Mouse (Mus musculus) retina, postnatal 7 days (tissue): ENCODE data around the gene Nbea.

Experiments used
- DNase-seq: peaks from one replicate; pipeline ENCODE4 v3.0.0-alpha.2; 2012; ENCODE audit warnings: low read depth, low spot score

Nbea gene

DNA sequence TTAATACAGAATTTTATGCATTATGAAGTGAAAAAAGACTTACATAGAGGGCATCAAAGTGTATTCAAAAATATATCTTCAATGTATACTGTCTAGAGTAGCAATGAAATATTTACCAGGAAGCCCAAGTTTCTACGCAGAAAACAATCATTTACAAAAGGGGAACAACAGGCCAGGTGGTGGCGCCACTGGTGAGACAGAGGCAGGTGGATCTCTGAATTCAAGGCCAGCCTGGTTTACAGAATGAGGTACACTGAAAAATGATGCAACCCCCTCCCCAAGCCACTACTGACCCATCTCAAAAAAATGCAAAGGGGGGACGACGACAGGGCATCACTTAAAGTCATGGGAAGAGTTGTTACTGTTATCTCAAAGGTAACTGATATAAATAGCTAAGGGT is 430.9 kb downstream of the Nbea start:
- no peak for DNase-seq

DNA sequence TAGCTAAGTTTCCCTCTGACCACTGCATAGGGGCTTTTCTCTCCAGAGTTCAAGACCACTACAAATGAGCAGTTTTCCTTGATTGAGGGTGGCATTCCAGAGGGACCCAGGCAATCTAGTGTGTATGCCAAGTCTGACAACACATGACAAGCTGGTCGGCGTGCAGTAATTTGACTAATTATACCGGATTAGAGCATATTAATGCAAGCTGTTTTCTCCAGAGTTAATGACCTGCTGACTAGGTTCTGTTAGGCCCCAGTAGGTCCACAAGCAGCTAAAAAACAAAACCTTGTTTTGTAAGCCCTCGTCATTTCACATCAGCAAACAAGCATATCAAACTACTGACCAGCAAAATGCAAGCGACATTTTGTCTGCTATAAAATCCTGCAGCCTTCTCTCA is 432.1 kb downstream of the Nbea start:
- DNase-seq = no peak

DNA sequence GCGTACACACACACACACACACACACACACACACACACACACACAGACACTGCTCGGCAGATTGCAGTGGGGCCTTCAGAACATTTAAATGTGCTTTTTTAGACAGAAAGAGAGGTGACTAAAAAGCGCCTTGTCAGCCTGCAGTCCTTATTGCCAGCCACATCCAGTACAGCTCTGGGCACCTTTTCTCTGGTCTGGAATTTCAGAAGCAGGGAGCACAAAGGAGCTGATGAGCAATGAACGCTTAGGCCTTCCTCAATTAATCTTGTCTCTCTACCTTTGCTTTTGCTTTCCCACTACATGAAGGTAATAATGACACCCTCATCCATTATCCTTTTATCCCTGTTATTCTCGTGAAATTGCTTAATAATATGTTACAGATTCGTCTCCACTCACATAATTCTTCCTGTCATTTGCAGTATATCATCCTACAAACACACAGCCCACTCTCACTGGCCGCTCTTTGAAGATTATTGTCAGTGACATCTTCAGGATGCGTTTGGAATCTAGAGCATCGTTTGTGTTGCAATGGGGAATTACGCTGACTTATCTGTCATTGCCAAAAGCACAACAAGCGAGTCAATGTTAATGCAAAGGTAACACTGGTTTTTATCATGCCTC is 432.9 kb downstream of the Nbea start:
- no peak for DNase-seq

DNA sequence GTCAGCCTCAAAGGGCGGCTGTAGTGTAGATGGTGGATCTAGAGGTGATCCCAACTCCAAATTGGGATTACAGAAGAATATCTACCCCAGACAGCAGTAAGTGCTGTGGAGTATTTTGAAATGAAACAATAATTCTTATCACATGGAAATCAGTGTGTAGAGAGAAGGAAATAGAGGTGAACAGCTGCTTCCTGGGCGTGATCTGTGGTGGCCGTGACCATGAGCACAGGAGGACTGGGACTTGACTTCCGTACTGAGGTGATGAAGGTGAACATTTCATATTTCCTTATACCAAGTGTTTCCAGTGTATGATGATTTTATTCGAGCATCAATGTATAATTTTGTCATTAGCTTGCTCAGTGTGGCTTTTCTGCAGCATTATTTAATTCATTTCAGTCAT is 439.6 kb downstream of the Nbea start:
- no peak for DNase-seq

DNA sequence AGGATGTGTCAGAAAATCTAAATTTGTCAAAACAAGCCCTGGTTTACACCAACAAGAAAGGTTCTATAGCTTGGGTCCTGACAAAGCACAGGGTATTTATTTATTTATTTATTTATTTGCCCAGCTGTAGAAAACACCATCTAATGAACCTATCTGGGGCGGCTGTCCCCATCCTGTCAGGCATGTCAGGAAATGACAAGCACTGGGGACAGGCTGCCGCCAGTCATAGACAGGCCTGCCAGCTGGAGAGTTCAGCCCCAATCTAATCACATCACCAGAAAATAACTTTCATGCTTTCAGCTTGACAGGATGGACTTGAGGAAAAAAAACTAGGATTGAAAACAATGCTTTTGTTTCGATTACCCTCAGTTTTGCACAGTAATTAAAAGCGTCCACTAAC is 440.8 kb downstream of the Nbea start:
- no peak for DNase-seq

DNA sequence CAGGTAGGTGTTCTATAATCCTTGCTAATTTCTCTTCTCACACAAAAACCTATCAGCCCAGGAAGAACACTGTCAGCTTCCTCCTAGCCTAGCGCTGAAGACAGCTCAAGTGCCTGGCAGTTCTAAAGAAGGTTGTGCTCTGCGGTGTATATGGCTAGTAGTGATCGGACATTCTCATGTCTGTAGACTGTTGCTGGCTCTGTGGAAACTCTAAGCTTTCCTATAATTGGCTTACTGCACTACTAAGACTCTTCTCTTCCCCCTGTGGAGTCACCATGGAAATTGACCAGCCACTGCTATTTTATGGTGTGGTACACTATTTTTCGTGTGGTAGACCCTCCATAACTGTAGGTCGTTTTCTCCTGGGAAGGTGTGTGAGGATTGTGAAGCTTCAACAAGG is 441.3 kb downstream of the Nbea start:
- no peak for DNase-seq

DNA sequence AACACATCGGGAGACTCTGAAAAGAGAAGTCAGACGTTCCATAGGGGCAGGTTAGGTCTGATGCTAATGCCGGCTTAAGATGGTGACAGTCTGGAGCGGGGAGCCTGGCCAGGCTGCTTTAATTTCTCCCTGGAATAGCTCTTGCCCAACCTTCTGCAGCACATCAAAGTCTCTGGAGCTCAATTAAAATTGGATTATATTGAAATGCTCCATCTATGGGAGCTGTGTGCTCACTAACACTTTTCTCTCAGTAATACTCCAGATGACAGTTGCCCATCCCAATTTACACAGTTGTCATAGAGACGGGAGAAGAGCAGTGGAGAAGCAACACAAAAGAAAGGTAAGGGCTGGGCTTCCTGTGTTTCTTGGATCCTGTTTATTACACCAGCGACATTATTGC is 442.1 kb downstream of the Nbea start:
- DNase-seq = no peak

DNA sequence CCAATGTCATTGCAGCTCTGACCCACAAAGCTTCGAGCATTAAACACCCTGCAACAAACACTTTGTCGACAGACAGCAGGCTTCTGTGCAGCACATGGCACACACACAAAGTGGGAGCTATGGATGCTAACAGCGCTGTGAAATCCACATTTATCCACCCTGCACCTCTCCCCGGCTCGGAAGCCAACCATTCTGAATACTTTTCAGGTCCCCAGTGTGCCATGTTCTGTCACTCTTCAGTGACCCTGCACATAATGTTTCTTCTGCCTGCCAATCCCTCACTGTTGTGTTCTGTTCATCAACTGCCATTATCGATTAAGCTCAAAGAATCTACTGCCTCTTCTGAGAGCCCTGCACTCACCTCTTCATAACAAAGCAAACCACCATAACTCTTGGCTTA is 449.8 kb downstream of the Nbea start:
- DNase-seq = no peak

DNA sequence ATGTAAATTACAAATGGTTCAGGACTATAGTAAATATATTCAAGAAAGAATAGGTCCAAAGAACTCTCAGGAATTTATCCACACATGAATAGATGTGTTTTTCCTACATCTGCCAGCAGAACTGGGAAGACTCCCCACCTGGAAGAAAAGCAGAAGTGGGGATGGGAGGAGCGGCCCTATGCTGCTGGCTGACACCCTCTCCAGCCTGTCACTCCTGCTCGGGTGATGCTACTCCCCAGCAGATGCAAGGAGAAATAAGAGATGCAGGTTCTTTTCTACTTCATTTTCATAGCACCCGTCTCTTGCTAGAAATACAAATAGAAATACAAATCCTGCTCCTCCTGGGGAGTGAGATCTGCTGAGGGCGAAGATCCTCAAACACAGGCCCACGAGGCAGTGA is 453.0 kb downstream of the Nbea start:
- no peak for DNase-seq

DNA sequence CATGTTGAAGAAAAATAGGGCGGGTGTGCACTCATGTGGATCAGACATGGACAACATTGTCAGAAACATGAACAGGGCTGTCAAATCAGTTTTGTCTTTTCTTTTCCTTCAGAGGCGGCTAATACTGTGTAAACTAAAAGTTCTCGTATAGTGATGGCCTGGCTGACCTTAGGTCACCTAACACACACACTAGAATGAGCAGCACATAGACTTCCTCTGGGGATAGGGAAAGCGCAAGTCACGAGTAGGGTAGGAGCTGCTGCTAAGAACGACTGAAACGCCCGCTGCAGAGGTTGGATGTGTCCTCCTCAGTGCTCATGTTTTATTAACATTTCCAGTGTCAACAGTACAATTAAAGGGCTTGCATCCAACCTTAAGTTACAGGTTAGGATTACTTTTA is 453.4 kb downstream of the Nbea start:
- DNase-seq = no peak

DNA sequence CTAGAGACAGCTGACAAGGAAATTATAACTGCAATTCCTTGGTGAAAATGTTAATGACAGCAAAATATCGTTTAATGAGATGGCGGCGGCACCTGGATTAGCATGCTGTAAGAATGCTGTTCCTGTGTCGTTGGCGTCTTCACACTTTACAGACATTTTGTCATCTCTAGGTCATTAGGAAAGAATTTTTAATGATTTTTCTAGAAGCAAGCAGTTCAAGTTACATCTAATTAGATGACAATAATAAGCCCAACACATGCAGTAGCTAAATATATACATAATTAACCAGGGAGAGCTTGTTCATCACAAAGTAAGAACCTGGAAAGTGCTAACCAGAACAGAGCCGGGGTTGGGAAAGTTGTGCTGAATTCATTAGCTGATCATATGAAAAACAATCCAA is 469.2 kb downstream of the Nbea start:
- DNase-seq = no peak

DNA sequence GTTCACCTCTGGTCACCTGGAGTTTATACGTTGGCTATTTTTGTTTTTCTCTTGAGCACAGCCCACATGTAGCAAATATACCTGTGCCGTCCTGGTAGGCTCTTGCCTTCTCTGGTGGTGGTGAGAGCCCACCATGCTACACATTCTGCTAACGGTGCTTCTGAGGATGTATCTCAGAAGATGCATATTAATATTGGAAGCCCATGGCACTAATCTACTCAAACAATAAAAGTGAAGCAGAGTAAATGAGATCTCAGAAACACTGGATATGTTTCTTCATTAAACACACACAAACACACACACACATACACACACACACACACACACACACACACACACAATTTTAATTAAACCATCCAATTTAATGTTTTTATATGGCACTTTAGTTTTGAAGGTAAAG is 469.6 kb downstream of the Nbea start:
- no peak for DNase-seq

DNA sequence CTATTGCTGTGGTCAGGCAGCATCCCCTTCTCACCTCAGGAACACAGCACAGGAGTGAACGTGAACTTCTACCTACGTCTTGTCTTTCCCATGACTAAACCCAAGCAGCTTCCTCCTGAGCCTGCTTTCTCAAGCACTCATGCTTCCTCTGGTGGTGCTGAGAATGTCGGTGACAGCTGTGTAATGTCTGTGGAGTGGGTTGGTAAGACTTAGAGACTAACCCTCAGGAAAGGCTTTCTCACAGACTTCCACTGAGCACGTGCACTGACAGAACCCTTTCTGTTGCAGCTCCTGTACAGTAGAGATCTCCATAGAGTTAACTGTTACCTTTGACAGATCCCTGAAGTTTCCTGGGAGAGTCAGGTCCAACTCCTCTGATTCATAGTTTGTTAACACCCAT is 473.2 kb downstream of the Nbea start:
- no peak for DNase-seq

DNA sequence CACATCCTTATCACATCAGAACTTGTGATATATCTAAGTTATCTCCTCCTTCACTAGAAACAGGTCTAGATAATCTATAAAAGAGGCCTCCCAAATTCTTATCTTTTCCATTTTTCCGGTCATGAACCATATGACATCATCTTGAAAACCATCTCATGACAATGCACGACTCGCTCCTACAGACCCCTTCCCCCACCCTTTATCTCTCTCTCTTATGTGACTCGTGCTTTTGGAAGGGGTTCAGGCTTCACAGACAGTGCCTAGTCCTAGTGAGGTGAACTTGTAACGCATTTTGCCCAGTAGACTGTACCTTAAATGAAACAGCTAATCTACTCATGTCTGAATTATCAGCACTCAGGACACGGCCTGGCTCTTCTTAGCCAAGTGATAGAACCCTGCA is 481.9 kb downstream of the Nbea start:
- no peak for DNase-seq

DNA sequence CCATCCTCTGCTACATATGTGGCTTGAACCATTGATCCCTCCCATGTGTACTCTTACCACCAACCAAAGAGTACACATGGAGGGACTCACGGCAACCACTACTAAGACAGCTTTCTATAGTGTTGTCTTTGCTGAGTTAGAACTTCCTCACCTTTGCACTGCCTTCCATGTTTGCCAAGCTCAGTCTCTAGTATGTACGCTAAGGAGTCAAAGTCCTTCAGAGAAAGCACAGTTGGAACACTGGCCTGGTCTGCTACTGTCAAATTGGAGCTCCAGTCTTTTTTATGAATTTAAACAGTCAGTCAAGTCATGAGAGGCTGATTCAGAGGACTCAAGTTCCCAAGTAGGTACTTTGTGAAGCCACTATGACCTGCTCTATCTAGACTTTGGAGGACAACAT is 486.3 kb downstream of the Nbea start:
- DNase-seq = no peak

DNA sequence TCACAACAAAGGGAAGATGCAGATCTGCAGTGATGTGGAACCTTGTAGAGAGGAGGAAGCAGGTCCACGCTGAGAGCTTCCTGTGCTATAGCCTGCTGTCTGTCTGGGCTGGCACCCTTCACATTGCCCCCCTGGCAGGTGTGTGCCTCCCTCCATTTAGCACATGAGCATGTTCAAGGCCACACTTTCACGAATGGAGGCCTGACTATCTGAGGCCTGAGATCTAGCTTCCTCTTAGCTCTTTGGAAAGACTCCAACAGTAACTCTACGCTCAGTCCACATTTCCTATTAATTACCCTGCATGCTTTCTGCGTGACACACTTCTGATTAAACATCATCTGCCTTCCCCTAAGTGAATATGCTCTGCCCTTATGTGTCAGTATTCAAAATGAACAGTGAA is 490.4 kb downstream of the Nbea start:
- no peak for DNase-seq

DNA sequence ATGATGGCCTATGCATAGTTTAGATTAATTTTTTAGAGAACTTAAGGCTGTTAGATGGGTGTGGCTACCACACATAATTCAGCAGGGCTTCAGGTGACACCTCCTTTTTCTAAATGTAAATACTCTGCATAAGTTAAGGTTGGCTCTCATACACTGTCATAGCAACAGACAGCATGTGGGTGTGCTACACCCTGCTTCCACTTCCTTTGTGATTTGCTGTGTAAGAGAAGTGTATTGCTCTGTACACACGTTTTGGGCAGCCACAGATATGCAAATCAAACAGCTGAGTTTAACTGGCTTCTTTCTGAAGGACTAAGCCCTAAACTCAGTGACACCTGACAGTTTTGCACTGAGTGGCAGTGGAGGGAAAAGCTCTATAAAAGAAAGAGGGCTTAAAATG is 495.4 kb downstream of the Nbea start:
- DNase-seq = no peak

DNA sequence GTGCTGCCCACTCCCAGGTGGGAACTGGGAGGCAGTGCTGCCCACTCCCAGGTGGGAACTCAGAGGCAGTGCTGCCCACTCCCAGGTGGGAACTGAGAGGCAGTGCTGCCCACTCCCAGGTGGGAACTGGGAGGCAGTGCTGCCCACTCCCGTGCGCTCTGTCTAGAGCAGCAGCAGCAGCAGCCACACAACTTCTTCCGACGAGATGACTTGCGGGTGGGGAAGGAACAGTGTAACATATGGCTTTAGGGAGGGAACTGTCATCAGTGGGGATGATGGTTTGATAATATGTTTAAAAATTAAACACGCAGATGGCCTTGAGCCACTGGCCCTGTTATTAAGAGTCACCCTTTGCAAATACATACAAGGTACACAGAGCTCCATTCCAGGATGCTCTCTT is 496.5 kb downstream of the Nbea start:
- DNase-seq = no peak

DNA sequence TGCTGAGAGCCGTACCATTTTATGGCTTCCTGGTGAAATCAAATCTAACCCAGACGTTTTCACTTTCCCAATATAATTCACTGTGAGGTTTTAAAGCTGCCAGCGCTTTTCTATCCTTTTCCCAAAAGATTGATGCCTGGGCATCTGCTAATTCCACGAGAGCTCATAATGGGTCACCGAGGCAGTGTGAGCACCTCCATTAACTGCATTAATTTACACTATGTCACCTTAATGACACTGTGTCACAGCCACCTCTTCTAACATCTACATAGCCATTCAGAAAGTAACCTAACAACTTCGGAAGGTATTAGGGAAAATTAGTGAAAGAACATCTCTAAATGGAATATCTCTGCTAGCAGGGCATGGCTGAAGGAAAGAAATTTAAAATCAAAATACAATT is 497.9 kb downstream of the Nbea start:
- DNase-seq = no peak

DNA sequence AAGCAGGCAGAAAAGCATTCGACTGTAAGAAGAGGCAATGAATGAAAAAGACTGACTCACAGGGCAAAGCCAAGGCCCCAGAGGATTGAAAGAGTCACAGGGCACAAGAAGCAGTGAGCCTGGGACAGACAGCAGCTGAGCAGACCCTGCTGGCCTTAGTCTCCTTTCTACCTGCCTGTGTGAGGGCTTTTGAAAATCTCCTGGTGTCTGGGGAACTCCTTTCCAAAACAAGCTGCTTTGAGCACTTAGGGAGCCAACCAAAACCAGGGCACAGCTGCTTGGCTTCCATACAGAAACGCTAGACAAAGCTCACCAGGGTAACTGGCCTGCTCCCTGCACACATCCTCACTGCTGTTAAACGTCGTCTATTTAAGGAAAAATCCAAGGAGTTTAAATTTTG is 498.6 kb downstream of the Nbea start:
- DNase-seq = peak; percentile 5

DNA sequence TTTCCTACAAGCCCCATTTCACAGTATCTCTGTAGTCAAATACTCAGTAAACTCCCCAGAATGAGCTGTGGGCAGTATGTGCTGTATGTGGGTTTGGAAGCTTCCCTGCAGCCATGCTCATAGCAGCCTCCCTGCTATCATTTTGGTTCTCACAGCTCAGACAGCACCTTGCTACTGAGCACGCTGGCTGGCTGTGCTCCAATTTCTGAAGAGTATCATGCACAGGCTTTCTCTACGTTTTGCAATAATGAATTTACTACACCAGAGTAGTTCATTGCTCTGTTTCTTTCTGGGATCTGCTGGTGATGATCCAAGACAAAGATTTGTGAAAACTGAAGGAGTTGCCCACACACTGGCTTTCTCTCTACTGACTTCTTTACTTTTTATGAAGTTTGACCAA is 505.8 kb downstream of the Nbea start:
- DNase-seq = no peak

DNA sequence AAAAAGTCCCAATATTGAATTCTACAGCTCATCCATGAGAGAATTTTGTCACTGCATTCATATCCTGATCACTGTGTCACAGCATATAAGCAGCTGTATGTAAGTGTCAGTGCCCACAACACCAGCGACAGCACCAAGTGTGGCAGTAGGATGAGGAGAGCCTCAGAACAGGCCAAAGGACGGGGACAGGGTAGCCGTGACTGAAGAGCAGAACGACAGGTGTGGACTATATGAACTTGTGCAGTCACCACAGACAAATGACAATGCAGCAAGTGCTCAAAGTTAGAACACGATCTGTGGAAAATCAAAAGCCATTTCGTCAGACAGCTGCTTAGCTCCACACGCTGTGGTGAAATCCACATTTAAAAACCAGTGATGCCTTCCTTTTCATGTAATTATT is 509.3 kb downstream of the Nbea start:
- no peak for DNase-seq

DNA sequence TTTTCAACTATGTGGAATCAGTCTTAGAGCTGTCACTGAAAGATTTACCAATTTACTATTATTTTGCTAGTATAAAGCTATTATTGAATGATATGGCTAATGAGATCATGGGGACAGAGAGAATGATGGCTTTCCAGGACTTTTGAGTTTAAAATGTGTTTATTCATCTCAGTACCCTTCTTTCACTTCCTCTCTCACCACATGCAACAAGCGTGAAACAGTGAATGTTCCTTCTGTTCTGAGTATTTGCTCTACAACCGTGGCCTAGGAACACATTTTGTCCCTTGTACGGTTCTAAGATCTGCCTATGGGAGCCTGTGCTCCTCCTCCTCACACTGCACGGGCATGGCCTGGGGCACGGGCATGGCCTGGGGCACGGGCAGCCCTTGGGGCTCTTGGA is 516.5 kb downstream of the Nbea start:
- DNase-seq = no peak

DNA sequence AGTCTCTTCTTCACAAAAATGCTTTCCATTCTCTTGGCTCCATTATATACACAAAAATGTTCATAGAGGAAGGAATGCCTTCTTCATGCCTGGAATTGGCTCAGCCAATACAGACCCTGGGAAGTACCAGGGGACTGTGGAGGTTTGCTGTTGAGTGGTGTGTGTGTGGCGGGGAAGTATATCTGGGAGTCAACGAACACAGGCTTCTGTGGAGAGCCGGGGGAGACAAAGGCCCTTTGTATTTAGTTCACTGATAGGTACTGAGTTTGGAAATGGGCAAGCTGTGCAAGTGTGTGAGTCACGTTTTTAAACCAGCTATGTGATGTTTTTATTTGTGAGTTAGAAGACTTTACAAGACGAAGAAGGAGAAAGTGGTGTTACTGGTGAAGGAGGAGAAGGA is 517.6 kb downstream of the Nbea start:
- DNase-seq = no peak

DNA sequence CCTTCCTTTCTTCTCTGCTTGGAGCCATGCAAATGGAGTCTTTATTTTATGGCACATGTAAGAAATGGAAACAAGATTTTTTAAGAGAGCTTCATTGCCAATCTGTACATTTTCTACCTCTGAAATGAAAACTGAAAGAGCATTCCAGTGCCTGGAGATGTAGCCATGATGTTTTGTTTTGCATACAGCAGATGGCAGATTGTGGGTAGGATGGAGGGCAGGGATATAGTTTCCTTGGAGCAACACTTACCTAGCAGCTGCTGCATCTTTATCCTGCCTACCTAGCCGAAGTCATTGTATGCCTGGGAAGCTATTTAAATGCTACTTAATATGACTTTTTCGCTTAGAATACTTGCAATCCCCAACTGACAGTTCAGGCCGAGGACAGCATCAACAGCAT is 518.8 kb downstream of the Nbea start:
- DNase-seq = no peak
